Mouse (Mus musculus): ENCODE results near the gene Gm28041.
"Not testable (repeated sequence)": the region's sequence is repeated elsewhere in the genome, so short reads cannot be mapped to it uniquely, and the experiment has no call there.

The Gm28041 gene

DNA sequence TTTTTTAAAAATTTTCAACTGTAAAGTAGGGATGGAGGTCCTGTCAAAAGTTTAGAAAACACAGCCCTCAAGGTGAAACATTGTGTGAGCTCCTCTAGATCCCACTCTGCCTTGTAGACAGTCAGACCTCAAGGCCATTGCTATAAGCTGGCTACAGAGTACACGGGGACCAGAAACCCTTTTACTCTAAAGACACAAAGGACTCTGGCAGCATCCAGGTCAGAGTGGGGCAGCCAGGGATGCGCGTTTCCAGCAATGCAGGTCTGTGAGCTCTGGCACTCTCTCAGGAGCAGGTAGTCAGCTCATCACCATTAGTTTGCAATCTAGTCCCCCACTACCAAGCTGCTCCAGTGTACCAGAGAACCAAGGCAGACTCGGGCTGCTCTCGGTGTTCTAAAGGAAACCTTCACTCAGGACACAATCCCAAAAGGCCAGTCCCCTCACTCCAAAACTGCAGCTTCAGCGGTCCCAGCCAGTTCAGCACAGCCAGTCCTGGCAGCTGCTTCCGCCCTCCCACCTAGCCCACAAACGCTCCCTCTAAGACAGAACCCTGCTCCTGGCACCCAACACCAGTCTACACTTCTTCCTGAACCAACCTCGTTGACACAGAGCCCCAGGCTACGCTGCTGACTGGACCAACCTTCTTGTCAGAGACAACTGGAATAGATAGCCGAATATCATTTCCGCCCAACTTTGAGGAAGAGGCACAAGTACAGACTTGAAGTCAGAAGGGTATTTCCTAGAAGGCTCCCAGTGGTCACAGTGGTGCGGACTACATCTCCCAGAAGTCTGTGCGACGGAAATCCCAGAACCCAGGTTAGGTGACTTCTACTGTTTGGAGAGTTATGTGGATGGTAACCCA is at the start of gene Gm28041, which contains the start of gene Zfp456:
Gene Gm28041 (minus strand): TSS at position 684 of the 862 bp plus-strand sequence.
Gene Zfp456 (minus strand): TSS at position 761 of the 862 bp plus-strand sequence.
- peak; percentile 73 for DNase-seq

DNA sequence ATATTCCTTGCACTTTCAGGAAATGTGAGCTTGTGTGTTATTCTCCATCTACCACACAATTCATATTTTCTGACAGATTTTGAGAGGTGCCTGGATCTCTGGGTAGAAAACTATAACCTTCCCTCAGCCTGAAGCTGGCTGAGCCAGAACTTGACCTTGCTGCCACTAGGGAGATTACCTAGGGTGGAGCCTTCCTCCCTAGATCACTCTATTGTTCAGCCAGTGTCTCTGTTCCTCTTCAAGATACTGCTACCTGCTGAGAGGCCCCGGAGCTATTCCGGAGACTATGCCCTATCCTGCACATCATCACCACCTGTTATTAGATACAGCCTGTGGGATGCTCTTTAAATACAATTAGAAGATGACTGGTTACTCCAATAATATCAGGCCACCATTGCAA is 47.0 kb upstream of the Gm28041 start:
- DNase-seq, result not testable (repeated sequence)

DNA sequence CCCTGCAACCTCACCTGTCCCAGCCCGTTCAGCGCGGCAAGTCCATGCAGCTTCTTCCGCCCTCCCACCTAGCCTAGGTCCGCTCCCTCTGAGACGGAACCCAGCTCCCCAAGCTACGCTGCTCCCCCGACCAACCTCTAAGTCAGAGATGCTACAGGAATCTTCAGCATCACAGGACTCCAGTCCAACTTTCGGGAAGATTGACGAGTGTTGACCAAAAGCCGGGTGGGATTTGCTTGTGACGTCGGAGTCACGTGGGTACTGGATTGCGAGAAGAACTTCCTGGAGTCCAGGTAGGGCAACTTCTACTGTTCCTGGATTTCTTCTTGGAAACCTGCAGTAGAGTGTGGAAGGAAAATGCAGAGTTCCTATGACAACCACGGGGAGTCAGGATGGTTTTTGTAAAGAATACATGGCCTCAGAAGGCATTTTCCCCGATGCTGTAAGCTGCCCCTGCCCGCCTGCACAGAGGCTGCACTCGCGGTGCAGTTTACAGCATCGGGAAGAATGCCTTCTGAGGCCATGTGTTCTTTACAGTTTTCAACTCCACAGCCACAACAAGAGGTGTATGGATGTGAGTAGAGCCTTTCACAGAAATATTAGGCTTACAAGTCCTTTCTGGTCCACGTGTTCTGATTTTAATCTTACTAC is 45.8 kb upstream of the Gm28041 start, which contains the start of gene Zfp459:
Gene Zfp459 (minus strand): TSS at position 212 of the 651 bp plus-strand sequence.
- DNase-seq, result peak; percentile 51

DNA sequence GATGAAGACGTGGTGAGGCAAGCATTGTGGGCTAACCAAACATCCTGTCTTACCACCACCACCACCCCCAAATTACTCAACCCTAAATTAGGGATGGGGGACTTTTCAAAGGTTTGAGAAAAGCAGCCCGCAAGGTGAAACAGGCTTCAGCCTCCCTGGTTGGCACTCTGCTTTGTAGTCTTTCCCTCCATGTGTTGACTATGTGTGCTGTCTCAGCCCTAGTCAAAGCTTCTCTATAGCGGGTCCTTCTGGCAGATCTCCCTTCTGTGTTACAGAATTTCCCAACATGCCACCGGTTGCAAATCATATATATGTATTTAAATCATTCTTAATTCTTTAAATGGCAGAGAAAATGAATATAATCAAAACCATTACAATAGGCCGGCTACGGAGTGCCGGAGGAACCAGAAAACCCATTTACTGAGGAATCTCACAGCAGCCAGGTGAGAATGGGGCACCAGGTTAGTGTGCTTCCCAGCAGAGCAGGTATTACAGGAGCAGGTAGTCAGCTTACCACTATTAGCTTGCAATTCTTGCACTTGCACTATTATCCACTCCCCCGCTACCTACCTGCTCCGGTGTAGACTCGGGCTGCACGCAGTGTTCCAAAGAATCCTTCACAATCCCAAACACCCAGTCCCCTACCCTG is 45.1 kb upstream of the Gm28041 start:
- no peak for DNase-seq

DNA sequence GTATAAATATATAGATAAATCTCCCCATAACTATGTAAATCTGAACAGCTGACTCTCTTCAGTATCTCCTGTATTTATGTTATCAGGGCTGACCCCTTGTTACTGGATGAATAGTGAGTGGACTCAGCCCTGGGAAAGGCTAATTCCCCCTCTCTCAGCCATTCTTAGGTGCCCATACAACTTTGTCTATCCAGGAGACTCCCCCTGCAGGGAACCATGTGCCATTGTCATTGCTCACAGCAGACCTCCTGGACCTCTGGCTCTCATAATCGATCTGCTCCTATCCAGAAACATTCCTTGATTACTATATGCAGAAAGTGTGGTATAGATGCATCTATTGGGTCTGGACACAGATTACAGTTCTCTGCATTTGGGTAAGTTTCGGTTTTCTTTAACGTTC is 41.3 kb upstream of the Gm28041 start:
- no peak for DNase-seq

DNA sequence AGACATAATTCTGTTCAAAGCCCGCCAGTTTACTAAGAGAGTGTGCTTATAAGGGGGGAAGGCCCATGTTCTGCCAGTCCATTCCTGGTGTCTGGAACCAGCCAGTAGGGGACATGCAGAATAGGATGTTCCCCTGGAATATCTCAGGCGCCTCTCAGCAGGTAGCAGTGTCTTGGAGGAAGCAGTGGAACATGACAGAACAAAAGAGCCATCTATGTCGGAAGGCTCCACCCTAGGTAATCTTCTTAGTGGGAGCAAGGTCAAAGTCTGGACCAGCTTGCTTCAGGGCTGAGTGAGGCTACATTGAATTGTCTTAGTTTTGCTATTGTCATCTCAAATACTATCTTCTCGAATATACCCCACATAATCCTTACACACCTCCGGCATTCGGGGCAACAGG is 40.2 kb upstream of the Gm28041 start:
- no peak for DNase-seq

DNA sequence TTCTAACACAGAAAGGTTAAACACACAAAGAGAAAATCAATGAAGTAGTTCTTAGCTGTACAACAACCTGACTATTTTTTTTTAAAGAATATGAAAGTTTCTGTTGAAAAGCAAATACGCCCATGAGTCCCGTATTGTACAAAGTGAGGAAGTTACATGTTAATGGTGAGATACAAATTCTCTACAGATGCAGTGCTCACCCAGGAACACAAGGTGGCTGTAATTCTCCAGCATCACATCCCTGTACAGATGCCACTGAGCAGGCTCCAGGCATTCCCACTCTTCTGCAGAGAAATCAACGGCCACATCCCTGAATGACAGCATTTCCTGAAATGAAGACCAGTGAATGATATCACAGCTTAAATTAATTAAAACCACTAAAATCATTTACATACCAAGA is 38.1 kb upstream of the Gm28041 start:
- not testable (repeated sequence) for DNase-seq

DNA sequence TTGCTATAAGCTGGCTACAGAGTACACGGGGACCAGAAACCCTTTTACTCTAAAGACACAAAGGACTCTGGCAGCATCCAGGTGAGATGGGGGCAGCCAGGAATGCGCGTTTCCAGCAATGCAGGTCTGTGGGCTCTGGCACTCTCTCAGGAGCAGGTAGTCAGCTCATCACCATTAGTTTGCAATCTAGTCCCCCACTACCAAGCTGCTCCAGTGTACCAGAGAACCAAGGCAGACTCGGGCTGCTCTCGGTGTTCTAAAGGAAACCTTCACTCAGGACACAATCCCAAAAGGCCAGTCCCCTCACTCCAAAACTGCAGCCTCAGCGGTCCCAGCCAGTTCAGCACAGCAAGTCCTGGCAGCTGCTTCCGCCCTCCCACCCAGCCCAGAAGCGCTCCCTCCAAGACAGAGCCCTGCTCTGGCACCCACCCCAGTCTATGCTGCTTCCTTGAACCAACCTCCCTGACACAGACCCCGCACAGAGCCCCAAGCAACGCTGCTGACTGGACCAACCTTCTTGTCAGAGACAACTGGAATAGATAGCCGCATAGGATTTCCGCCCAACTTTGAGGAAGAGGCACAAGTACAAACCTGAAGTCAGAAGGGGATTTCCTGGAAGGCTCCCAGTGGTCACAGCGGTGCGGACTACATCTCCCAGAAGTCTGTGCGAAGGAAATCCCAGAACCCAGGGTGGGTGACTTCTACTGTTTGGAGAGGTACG is 23.8 kb upstream of the Gm28041 start, which contains the start of gene Zfp429:
Gene Zfp429 (minus strand): TSS at position 637 of the 721 bp plus-strand sequence.
- peak; percentile 76 for DNase-seq

DNA sequence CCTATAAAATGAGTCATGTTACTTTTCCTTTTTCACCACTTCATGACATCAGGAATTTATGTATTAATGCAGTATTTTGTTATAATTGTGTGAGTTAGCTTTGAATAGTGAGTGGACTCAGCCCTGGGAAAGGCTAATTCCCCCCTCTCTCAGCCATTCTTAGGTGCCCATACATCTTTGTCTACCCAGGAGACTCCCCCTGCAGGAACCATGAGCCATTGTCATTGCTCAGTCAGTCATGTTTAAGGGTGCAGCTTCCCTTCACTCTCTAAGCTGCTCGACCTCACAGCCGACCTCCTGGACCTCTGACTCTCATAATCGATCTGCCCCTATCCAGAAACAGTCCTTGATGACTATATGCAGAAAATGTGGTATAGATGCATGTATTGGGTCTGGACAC is 722 bp upstream of the Gm28041 start:
- DNase-seq, result not testable (repeated sequence)

DNA sequence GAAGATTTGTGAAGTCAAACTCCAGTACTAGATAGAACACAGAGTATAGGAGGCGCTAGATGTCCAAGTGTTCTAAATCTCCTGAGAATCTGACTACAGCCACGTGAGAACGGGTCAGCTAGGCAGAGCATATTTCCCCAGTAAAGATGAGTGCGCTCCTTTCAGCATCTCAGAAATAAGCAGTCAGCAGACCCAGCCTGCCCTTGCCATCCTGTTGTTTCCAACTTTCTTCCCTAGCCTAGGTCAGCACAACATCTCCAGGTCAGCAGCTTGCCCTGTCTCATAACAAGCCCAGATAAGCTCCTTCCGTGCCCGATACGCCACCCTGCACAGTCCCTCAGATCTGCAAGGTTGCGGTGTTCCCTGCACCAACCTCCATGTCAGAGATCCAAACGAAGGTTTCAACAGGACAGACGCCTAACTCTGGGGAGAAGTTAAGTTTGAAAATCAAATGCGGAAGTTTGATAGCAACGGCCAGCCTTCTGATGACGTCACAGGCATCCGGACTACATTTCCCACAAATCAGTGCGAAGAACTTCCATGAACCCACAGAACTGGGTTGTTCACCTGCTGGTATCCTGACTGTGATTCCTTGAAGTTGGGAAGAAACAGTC is 15.3 kb downstream of the Gm28041 start, which contains the start of the genes Gm28044 and Zfp953:
Gene Gm28044 (minus strand): TSS at position 406 of the 614 bp plus-strand sequence.
Gene Zfp953 (minus strand): TSS at position 475 of the 614 bp plus-strand sequence.
- peak; percentile 91 for DNase-seq

DNA sequence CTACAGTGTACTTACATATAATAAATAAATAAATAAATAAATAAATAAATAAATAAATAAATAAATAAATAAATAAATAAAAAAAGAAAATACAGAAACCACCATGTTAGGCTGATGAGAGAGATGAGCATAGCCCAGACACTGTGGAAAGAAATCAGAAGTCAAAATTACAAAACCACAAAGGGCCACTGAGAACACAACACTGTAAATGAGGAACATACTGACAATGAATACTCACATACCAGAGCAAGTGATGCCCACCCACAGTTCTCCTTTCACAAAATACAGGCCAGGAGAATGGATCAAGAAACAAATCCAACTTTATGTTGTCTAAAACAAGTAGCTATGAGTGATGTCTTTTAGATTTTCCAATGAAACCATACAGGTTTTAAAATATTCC is 23.7 kb downstream of the Gm28041 start:
- DNase-seq, result no peak

DNA sequence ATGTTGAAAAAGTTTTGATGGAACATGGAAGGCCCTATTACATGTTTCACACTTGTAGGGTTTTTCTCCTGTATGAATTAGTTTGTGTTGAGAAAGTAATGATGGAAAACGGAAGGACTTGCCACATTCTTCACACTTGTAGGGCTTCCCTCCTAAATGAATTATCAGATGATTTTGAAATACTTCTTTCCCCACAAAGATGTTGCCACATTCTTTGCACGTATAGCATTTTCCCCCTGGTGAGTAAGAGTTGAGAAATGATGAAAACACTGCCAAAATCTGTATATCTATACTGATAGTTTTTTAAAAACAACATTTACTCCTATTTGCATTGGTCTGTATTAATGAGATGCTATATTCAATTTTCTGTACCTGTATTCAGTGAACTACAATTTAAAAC is 32.1 kb downstream of the Gm28041 start:
- no peak for DNase-seq

DNA sequence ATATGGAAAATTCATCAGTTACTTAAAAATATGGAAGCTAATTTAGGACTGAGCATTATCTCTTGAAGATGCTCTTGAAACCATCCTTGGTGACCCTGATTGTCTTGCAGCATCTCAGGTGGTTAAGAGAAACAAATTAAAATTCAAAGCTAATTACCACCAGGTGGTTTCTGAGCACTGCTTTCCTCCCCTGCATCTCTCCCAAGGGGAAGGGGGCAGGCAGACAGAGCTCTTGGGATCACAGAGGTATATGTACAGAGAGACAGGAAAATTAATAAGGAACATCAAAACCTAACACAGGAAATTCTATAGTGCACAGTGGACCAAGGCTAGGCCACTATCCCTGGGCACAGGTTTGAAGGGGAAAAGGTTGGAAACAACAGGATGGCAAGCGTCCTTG is 42.7 kb downstream of the Gm28041 start:
- no peak for DNase-seq

DNA sequence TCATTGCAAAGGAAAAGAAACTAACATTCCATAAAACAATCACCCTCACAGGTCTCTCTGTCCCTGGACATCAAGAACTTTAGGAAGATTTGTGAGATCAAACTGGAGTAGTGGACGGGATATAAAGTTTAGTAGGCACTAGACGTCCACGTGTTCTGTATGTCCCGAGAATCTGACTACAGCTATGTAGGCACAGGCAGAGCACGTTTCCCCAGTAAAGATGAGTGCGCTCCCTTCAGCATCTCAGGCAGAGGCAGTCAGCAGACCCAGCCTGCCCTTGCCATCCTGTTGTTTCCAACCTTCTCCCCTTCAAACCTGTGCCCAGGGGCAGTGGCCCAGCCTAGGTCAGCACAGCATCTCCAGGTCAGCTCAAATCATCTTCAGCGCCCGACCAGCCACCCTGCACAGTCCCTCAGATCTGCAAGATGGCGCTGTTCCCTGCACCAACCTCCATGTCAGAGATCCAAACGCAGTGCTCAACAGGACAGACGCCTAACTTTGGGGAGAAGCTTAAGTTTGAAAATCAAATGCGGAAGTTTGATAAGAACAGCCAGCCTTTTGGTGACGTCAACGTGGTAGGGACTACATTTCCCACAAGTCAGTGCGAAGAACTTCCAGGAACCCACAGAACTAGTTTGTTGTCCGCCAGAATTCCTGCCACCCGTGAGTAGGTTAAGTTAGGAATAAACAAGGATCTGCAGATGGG is 43.4 kb downstream of the Gm28041 start, which contains the start of gene Zfp595:
Gene Zfp595 (minus strand): TSS at position 552 of the 706 bp plus-strand sequence.
- DNase-seq, result peak; percentile 85

DNA sequence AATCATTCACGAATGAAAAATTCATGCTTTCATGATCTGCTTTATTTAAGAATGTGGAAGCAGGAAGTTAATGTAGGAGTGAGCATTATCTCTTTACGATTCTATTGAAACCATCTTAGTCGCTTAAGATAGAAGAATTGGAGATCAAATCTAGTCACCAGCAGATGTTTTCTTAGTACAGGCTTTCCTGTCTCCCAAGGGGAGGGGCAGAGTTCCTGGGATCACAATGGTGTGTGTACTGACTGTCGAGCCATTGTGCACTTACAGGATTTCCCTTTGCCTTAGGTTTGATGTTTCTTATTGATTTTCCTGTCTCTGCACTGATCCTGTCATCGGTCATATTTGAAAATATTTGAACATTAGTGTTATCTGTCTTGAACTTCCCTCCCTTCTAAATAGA is 68.8 kb downstream of the Gm28041 start:
- DNase-seq, result peak; percentile 9

DNA sequence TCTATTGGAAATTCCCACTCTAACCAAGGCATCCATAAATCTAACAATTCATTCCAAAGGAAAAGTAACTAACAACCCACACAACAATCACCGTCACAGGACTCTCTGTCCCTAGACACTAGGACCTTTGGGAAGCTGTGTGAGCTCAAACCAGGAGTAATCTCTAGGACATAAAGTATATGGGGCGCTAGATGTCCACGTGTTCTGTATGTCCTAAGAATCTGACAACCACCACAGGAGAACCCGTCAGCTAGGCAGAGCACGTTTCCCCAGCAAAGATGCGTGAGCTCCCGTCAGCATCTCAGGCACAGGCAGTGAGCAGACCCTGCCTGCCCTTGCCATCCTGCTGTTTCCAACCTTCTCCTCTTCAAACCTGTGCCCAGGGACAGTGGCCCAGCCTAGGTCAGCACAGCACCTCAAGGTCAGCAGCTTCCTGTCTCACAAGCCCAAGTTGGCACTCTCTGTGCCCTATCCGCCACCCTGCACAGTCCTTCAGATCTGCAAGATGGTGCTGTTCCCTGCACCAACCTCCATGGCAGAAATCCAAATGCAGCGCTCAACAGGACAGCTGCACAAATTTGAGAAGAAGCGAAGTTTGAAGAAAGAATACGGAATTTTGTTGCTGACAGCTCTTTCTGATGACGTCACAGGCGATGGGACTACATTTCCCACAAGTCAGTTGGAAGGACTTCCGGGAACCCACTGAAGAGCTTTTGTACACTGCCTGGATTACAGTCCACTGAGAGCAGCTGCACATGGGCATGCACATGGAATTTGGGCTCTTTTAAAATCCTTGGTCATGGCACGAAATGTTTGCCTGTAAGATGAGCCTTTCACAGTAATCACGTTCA is 69.5 kb downstream of the Gm28041 start, which contains the start of gene Zfp457:
Gene Zfp457 (minus strand): TSS at position 664 of the 851 bp plus-strand sequence.
- DNase-seq, result peak; percentile 86
